Mouse (Mus musculus): ENCODE data around the gene Kctd6.
"Not testable (repeated sequence)": the region's sequence is repeated elsewhere in the genome, so short reads cannot be mapped to it uniquely, and the experiment has no call there.

Gene Kctd6

GRCm38 (mm10) chr14:8255076-8255729 is 41.3 kb downstream of the Kctd6 start:
- DNase-seq, result peak; percentile 30

GRCm38 (mm10) chr14:8256072-8256471 is 42.1 kb downstream of the Kctd6 start:
- no peak for DNase-seq

GRCm38 (mm10) chr14:8256881-8257280 is 42.9 kb downstream of the Kctd6 start:
- DNase-seq, result no peak

- no peak for DNase-seq
Observed at GRCm38 (mm10) chr14:8257521-8258334, 43.8 kb downstream of the Kctd6 start.

GRCm38 (mm10) chr14:8258335-8258627 is 44.3 kb downstream of the Kctd6 start:
- DNase-seq, result no peak

GRCm38 (mm10) chr14:8258752-8259151 is 44.8 kb downstream of the Kctd6 start:
- no peak for DNase-seq

- DNase-seq, result no peak
Observed at GRCm38 (mm10) chr14:8259166-8259565, 45.2 kb downstream of the Kctd6 start, which contains the start of gene Acox2. Gene Acox2, minus strand, starts transcription at chr14:8259353.

GRCm38 (mm10) chr14:8260214-8260613 is 46.3 kb downstream of the Kctd6 start:
- DNase-seq, result no peak

GRCm38 (mm10) chr14:8262242-8262641 is 48.3 kb downstream of the Kctd6 start:
- no peak for DNase-seq

- no peak for DNase-seq
Observed at GRCm38 (mm10) chr14:8264378-8264777, 50.4 kb downstream of the Kctd6 start.

GRCm38 (mm10) chr14:8271281-8271680 is 57.3 kb downstream of the Kctd6 start:
- not testable (repeated sequence) for DNase-seq

Data from cerebellum, adult 9-11 months (tissue).